Mouse (Mus musculus) heart, postnatal 0 days (tissue): ENCODE measurements around the gene Dab2.

Source experiments
- CTCF ChIP-seq: IDR thresholded peaks from 2 replicates; pipeline ENCODE4 v1.5.1; 2016; ENCODE audit warnings: antibody characterized with exemption, control low read depth, low read depth
- EP300 ChIP-seq: IDR thresholded peaks from 2 replicates; pipeline ENCODE4 v1.6.1; 2016; ENCODE audit warnings: antibody characterized with exemption, low read depth

GRCm38 (mm10) chr15:6386159-6386951, 86.8 kb downstream of the Dab2 start:
- TF ChIP-seq CTCF (peak; percentile 66), EP300 (peak; percentile 77)
